Mouse (Mus musculus) gastrocnemius, adult 2 months (tissue): ENCODE measurements around the gene Zmynd12. TPM values are rescaled to one million over a fixed set of nuclear protein-coding genes. Genes with fewer than 3 reads are reported as not detected.

Source experiments
- DNase-seq: peaks from one replicate; pipeline ENCODE4 v3.0.0; 2022
- H3K27ac ChIP-seq: fragments of 200-600 bp; 2 replicates; pipeline ENCODE4 v1.8.1; 2022; ENCODE audit warnings: mild to moderate bottlenecking
- H3K4me3 ChIP-seq: fragments of 200-600 bp; 2 replicates; pipeline ENCODE4 v1.8.1; 2022; ENCODE audit warnings: mild to moderate bottlenecking, moderate library complexity
- CTCF ChIP-seq: fragments of 200-600 bp; IDR thresholded peaks from 2 replicates; pipeline ENCODE4 v1.8.1; 2022; ENCODE audit warnings: antibody characterized with exemption, mild to moderate bottlenecking, moderate library complexity
- intact Hi-C: fragments of 180-260 bp; cut with DNase I; formaldehyde crosslinking; loops from one replicate; pipeline ENCODE4 v1.15.1; 2025
- total RNA-seq, 2 experiments: library from RNA; stranded (reverse); gene quantifications; 2 replicates each; pipeline ENCODE4 v1.2.3; 2021

The Zmynd12 gene
- total RNA-seq, 2 experiments from 2014 or later = not detected

DNA sequence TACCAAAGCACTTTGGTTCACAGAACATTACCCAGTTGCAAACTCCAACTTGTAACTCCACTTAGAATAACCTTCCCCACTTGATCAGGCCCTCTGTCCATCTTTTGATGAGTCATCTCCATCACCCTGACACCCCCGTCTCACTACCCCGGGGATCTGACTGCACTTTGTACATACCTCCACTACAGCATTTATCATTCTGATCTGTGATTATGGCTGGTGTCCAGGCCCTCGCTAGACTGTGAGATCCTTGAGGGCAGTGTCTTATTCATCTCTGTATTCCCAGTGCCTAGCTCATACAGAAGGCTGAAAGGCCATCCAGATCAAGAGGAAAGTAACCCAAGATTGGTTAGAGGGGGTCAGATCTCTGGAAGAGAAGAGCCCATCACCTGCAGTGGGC lies 1.4 kb upstream of the Zmynd12 start:
- no peak for TF ChIP-seq CTCF
- Histone ChIP-seq H3K27ac (no peak overlapping the region; the same call in 1 of the 2 replicates), H3K4me3 (peak overlapping the region; percentile 73)
- intact Hi-C loops = loop anchor here (5.0 to 10.0 kb wide), 2 partner anchors 184 to 394 kb away; no protein-coding TSS in a partner anchor
- DNase-seq = no peak

DNA sequence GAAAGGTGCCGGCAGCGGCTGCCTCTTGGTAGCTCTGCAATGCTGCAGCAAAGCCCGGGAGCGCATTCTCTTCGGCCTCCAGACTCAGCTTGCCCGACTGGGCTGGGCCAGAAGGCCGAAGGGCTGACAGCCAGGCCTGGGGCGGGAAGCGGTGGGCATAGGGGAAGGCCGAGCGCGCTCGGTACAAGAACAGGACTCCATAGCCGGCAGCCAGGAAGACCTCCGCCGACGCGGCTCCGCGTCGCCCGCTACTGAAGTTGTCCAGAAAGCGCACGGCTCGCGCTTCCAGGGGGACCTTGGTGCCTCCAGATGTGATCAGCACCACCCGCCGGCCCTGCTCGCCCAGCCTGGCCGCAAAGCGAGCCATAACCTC lies 707 bp upstream of the Zmynd12 start:
- H3K27ac ChIP-seq = peak overlapping the region; percentile 93
- peak overlapping the region; percentile 73 for H3K4me3 ChIP-seq
- no peak for TF ChIP-seq CTCF
- intact Hi-C loops = loop anchor here (5.0 to 10.0 kb wide), 2 partner anchors 185 to 393 kb away; no protein-coding TSS in a partner anchor
- no peak for DNase-seq

DNA sequence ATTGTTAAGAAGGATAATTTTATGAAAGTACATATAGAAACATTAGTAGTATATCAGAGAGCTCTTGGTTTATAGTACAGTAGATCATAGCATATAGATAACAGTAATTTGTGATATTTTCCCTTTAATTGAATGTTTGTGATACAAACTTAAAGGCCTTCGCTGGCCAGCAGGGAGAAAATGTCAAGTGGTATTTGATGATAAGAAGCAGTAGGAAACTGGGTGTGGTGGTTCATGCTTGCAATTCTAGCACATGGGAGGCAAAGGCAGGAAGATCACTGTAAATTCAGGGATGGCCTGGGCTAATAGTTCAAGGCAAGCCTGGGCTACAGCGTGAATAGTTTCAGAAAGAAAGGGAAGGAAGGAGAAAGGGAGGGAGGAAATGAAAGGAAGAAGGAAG lies 2.5 kb downstream of the Zmynd12 start:
- no peak for DNase-seq
- no peak overlapping the region for H3K27ac ChIP-seq
- H3K4me3 ChIP-seq = no peak overlapping the region
- no peak for TF ChIP-seq CTCF
- intact Hi-C loops = loop anchor here (5.0 to 10.0 kb wide), 2 partner anchors 202 to 390 kb away; no protein-coding TSS in a partner anchor

DNA sequence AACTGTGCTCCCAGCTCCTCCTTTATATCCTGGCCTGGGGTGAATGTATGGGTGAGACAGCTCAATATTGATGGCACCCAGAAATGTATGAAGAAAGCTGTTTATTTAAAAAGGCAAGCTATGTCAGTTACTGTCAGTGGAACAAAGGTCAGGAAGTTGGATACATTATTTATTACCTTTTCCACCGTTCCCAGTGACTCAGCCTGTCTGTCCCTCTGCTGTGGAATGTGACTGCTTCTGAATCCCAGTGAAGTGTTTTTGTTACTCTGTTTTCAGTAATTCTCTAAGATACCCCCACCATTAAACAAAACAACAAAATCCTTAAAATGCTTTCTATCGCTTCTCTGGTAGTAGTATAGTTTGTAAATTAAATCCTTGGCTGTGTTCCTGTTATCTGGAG lies 3.0 kb downstream of the Zmynd12 start:
- TF ChIP-seq CTCF = no peak
- intact Hi-C loops = loop anchor here (5.0 to 10.0 kb wide), 2 partner anchors 202 to 389 kb away; no protein-coding TSS in a partner anchor
- Histone ChIP-seq H3K27ac (no peak overlapping the region), H3K4me3 (no peak overlapping the region)
- DNase-seq = no peak

DNA sequence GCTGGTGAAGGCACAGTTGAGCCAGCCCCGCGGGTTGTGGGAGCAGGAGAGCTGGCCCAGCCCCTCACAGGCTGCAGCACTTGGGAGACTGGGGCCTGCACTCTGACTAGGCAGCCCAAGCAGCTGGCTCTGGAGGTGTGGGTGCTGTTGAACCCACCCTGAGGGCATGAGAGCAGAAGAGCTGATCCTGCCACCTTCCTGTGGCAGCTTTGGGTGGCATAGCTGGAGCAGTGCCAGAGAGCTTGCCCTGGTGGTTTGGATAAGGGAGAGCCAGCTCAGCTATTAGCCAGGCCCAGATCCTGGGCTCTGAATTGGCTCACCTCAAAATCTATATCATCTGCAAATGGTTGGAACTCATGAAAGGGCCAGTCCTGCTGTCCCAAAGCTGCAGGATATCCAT lies 5.1 kb downstream of the Zmynd12 start:
- Histone ChIP-seq H3K4me3 (no peak overlapping the region), H3K27ac (no peak overlapping the region)
- DNase-seq = no peak
- TF ChIP-seq CTCF = no peak
- intact Hi-C loops = loop anchor here (5.0 to 10.0 kb wide), 2 partner anchors 200 to 387 kb away; no protein-coding TSS in a partner anchor

DNA sequence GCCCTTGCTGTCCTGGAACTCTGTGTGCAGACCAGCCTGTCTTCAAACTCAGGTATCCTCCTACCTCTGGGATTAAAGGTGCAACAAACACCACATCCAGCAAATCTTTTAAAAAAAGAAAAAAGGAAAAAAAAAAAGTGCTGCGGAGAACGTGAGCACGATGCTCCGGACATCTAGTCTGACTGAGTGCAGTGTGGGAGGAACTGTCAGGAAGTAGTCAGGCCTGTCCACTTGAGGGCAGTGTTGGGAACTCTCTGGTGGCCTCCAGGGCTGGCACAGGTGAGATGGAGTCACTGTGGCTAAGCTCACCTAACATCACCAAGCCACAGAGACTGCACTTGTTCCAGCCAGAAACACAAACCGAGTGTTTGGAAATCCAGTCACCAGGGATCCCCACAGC lies 8.1 kb downstream of the Zmynd12 start:
- DNase-seq = peak; percentile 68
- intact Hi-C loops = loop anchor here (2.0 kb wide), 3 partner anchors 60 to 236 kb away; no protein-coding TSS in a partner anchor
- TF ChIP-seq CTCF = peak; percentile 73
- H3K4me3 ChIP-seq = no peak overlapping the region
- H3K27ac ChIP-seq = no peak overlapping the region

DNA sequence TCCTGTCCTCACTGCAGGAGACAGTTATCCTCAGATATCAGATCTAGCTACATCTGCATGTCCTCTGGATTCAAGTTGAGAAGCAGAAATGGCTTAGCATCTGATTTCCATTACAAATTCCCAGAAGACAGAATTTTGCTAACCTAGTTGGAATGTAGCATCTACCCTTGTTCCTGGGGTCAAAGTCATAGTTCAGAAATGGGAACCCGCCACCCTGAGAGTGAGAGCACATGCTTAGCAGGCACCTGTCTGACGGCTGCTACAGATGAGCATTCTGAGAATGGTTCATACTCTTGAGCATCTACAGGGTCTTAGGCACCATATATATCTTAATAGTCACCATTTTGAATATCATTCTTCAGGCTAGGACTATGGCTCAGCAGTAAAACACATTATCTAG lies 15.3 kb downstream of the Zmynd12 start:
- TF ChIP-seq CTCF = no peak
- no peak overlapping the region for H3K27ac ChIP-seq
- no peak for DNase-seq
- H3K4me3 ChIP-seq = no peak overlapping the region
- intact Hi-C loops = no loop called here

DNA sequence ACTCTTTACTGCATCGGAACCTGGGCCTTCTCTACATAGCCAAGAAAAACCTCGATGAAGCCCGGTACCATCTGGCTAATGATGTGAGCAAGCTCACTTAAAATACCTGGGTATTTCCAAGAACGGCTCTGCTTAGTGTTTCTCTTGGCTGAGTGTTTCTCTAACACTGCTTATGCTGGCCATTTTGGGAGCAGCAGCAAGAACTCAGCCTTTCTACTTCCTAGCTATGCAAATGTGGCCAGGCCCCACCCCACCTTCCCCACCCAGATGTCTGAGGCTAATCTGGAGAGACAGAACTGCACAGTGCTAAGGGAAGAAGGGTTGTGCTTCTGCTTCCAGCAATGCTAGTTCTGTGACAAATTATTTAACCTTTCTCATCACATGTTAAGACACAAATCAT lies 19.2 kb downstream of the Zmynd12 start:
- no peak overlapping the region for H3K4me3 ChIP-seq
- no peak overlapping the region for H3K27ac ChIP-seq
- no peak for TF ChIP-seq CTCF
- intact Hi-C loops = no loop called here
- DNase-seq = no peak

DNA sequence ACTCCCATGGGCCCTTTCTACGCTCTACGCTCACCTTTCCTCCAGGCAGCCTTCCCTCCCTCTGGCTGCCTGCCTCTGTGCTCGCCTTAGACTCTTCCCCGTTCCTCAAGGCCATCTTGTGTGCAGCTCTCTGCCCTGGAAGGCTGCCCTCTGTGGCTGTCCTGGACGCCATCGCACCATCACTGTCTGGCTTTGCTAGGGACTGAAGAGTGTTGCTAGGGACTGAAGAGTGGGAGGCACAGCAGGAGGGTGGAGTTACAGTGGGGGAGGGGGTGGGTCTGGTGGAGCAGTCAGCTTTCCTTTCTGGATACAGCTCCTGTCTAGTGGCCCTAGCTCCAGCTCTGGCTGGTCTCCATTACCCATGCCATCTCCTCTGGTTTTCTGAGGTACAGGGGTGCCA lies 19.9 kb downstream of the Zmynd12 start:
- no peak for DNase-seq
- intact Hi-C loops = no loop called here
- H3K27ac ChIP-seq = no peak overlapping the region
- H3K4me3 ChIP-seq = no peak overlapping the region
- TF ChIP-seq CTCF = no peak

DNA sequence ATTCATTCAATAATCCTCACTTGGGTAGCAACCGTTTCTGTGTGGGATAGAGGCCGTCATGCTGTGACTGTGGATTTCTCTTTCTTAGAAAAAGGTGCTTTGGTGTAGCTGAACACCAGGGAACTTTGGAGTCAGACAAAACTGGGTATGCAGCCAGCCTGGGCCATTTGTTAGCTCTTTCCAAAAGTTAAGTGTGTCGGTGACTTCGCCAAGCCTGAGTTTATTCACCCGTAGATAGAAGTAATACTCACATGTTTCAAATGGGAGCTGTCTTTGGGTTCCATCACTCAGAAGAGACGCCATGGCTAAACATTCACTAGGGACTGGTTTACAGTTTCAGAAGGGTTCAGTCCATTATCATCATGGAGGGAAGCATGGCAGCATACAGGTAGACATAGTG lies 24.6 kb downstream of the Zmynd12 start:
- DNase-seq = no peak
- intact Hi-C loops = no loop called here
- Histone ChIP-seq H3K4me3 (no peak overlapping the region), H3K27ac (no peak overlapping the region)
- no peak for TF ChIP-seq CTCF

DNA sequence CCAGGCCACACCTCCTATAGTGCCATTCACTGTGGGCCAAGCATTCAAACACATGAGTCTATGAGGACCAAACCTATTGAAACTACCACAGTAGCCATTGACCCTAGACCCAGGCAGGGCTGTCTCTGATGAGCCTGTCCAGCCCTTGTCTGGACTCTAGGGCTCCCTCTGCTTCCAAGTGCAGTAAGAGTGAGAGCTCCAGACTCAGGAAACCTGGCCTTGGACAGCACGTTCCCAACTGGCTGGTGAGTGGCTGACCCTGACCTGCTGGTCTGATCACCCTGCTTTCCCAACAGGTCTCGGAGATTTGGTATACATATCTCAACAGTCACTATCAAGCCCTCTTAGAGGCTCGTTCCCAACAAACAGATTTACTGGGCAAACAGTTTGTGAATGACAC lies 25.2 kb downstream of the Zmynd12 start:
- TF ChIP-seq CTCF = no peak
- intact Hi-C loops = no loop called here
- DNase-seq = no peak
- Histone ChIP-seq H3K4me3 (no peak overlapping the region), H3K27ac (no peak overlapping the region)

DNA sequence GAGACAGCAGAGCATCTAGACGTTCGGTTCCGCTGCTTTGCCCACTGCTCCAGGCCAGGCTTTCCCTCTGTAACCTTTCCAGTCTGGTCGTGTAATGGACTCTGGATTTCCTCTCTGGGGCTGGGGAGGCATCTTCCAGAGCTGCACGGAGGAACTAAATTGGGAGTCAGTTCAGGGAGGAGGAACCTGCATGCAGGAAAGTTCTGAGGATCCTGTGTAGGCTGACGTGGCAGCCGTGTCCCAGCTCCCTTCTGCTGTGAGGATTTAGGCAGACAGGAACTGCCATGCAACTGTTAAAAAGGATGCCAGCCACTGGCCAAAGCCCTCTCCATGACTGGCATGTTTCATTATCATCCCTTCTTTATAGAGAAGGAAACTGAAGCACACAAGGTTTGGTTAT lies 27.8 kb downstream of the Zmynd12 start:
- intact Hi-C loops = no loop called here
- TF ChIP-seq CTCF = no peak

DNA sequence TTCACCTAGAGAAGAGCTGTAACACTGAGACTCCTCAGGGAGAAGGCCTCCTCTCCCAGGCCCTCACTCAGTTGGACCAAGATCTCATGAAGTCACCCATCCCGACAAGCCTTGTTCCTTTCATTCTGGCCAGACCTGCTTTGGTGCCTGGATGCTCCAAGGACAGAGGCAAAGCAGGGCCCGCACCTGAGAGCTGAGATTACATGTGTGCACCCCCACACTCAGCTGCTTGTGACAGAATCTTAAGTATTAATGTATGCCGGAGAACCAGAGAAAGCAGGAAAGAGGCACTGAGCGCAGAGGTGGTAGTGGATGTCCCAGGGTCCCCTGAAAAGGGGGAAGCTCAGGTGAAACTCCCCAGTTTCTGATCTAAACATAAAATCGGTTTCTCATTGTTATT lies 30.5 kb downstream of the Zmynd12 start:
- no peak overlapping the region for H3K4me3 ChIP-seq
- no peak for TF ChIP-seq CTCF
- intact Hi-C loops = no loop called here
- no peak overlapping the region for H3K27ac ChIP-seq
- DNase-seq = no peak

More for the DNA sequence above, 27.8 kb downstream of the Zmynd12 start:
- no peak for DNase-seq
- H3K27ac ChIP-seq = no peak overlapping the region
- H3K4me3 ChIP-seq = no peak overlapping the region

DNA sequence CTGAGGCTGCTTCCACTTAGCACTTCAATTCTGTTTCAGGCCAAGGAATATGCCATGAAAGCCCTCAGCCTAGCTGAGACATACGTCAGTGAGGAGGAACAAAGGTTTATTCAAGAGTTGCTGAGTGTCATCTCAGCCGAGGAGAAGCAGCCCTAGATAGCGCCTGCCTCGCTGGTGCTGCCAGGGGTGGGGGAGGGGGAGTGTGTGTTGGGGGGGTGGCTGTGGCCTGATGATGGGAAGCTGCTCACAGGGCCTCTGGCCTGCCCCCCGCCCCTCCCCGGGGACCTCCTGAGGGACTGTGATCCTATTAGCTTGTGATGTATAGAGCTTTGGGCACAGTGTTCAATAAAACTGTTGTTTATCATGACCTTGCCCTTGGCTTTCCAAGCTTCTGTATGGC lies 30.9 kb downstream of the Zmynd12 start:
- TF ChIP-seq CTCF = no peak
- no peak overlapping the region for H3K4me3 ChIP-seq

DNA sequence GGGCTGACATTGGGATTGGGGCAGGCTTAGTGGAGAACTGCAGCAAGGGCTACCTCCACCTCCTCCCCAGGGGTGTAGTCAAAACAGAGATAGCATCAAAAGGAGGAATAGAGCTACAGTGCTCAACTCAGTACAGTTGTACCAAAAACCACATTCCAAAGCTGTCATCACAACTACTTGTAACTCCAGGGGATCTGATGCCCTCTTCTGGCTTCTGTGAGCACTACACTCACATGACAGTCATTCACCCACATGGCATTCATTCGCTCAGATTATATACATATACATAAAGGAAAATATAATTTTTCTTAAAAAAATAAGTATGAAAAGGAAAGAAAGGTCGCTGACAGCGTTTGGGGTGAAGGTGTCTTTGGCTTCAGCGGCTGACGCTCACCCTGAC lies 37.7 kb downstream of the Zmynd12 start:
- intact Hi-C loops = no loop called here
- DNase-seq = no peak
- no peak overlapping the region for H3K4me3 ChIP-seq
- peak; percentile 38 for TF ChIP-seq CTCF
- H3K27ac ChIP-seq = no peak overlapping the region

More for the DNA sequence above, 30.9 kb downstream of the Zmynd12 start:
- intact Hi-C loops = no loop called here
- H3K27ac ChIP-seq = no peak overlapping the region
- no peak for DNase-seq
